Mouse (Mus musculus): ENCODE data around the gene Tnrc6c.

Tnrc6c gene

GRCm38 (mm10) chr11:117768725-117769682, 114.9 kb downstream of the Tnrc6c start:
- in situ Hi-C loops (cut with MboI, MseI), result no loop called here

- in situ Hi-C loops (cut with MboI, MseI), result no loop called here
These were observed 115.6 kb downstream of the Tnrc6c start for GRCm38 (mm10) chr11:117769683-117770047.

DNA sequence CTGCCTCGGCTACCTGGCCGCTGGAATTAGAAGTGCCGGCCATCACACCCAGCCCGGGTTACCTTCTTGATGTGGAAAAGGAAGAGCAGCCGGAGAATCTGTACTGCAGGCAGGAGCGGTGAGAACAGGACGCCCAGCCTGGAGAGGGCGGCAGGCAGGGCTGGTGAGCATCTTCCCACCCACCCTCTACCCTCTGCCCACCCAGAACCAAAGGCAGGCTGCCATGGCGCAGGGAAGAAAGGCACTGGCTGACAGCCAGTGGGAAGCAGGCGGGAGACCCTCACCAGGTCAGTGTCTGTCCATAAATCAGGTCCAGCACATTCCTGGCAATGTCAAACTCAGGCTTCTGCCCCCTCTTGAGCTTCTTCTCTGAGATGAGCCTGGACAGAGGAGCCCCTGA, 116.3 kb downstream of the Tnrc6c start:
- in situ Hi-C loops (cut with MboI, MseI), result no loop called here

GRCm38 (mm10) chr11:117772352-117772751, 118.3 kb downstream of the Tnrc6c start:
- in situ Hi-C loops (cut with MboI, MseI), result no loop called here

- in situ Hi-C loops (cut with MboI, MseI), result no loop called here
These were observed 120.8 kb downstream of the Tnrc6c start for GRCm38 (mm10) chr11:117774925-117775324.

DNA sequence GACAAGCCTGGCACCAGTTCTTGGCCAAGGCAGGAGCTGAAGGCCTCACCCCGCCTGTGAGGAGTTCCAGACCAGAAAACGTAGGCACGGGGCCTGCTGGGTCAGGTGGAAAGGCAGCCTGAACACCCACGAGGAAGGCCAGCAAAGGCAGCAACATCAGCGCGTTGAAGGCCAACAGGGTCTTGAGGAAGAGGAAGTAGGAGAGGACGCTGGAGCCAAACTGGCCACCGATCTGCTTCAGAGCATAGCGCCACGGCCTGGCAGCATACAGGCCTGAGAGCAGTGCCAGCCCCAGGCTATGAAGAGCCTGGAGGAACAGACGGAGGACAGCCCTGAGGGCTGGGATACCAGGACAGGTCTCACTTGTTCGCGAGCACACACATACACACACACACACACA, 121.5 kb downstream of the Tnrc6c start:
- in situ Hi-C loops (cut with MboI, MseI), result no loop called here

DNA sequence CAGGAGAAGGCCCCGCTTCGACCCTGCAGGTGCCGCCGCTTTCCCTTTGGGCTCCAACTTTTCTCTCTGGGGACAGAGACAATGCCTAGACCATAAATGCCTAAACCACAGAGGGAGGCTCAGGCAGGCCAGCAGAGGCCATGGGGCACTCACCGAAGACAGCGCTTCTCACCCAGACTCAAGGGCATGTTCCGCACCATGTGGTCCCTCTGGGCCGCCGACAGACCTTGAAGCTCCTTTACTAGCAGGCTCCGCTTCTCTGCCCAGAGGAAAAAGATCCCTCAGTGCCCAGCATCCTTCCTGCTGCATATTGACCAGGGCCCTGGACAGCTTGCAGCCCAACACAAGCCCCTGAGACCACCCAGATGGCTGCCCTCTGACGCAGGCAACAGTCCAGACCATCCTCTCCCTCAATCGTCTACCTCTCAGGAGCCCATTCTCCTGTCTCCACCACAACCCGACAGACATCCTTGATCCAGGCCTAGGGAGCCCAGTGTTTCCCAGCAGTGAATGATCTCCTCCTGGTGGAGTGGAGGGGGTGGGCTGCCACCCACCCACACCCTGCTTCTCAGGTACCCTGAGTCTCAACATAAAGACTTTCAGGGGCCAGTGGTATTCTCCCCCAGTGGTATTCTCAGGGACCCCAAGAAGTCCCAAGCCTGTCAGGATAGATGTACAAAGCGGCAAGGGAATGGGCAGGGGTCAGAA, 122.2 kb downstream of the Tnrc6c start:
- in situ Hi-C loops (cut with MboI, MseI), result no loop called here

GRCm38 (mm10) chr11:117777111-117777510, 123.0 kb downstream of the Tnrc6c start:
- in situ Hi-C loops (cut with MboI, MseI), result no loop called here

GRCm38 (mm10) chr11:117778031-117778430, 123.9 kb downstream of the Tnrc6c start:
- in situ Hi-C loops (cut with MboI, MseI), result no loop called here

- in situ Hi-C loops (cut with MboI, MseI), result no loop called here
These were observed 124.9 kb downstream of the Tnrc6c start for GRCm38 (mm10) chr11:117778851-117779433.

DNA sequence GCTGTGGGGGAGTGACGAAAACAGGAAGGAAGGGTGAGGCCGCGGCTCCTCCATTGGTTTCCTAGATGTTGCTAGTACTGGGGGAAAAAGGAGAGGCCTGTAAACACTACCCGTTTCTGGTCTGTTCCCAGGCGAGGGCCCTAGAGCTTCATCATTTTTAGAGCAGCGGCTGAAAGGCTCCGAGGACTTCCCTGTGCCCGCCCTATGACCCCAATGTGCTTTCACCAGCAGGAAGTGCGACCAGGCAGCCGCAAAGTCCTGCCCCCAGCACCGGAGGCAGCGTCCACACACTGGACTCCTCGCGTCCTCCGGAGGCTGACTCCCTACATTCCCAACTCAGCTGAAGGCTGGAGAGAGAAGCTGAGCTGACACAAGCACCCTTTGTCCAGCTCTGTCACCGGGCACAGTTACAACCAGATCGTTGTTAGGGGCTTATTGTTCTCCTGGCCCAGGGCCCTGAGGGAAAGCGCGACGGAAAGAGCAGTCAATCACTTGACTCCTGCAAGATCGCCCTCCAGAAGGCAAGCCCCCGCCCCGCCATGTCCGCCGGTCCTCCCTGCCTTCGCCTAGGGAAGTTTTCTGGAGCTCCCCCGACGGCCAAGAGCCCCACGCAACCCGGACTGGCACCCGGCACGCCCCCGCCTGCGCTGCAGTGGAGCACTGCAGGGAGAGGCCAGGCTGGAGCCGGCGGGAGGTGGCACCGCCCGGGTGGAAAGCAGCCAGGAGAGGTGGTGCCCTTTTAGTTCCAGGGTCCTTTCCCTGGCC, 125.5 kb downstream of the Tnrc6c start:
- in situ Hi-C loops (cut with MboI, MseI), result loop anchor here in 1 of 2 experiments (10.0 kb wide), 1 partner anchor 185 kb away; no protein-coding TSS in a partner anchor

DNA sequence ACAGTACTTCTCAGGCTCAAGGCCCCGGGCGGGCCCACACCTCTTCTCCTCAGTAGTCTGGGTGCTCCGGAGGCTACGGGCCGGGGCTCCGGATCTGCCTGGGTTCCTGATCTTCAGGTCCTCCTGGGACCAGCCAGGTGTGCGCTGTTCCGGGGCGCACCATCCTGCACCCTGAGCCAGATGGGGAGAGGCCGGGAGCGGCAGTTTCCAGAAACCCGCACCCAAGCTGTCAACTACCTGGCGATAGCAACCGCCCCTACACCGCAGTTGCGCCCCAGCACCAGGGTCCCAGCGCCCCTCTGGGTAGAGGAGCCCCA, 126.1 kb downstream of the Tnrc6c start:
- in situ Hi-C loops (cut with MboI, MseI), result loop anchor here in 1 of 2 experiments (10.0 kb wide), 1 partner anchor 185 kb away; no protein-coding TSS in a partner anchor

- in situ Hi-C loops (cut with MboI, MseI), result loop anchor here in 1 of 2 experiments (10.0 kb wide), 1 partner anchor 184 kb away; no protein-coding TSS in a partner anchor
These were observed 126.6 kb downstream of the Tnrc6c start for GRCm38 (mm10) chr11:117780582-117781111.

GRCm38 (mm10) chr11:117781199-117781821, 127.2 kb downstream of the Tnrc6c start:
- in situ Hi-C loops (cut with MboI, MseI), result loop anchor here in 1 of 2 experiments (10.0 kb wide), 1 partner anchor 183 kb away; no protein-coding TSS in a partner anchor

- in situ Hi-C loops (cut with MboI, MseI), result loop anchor here in 1 of 2 experiments (10.0 kb wide), 1 partner anchor 183 kb away; no protein-coding TSS in a partner anchor
These were observed 128.1 kb downstream of the Tnrc6c start, which contains the start of the genes Tmc8 and Tmc6 for GRCm38 (mm10) chr11:117781993-117782704. Gene Tmc8, plus strand, starts transcription at chr11:117782076. Gene Tmc6, minus strand, starts transcription at chr11:117782198.

DNA sequence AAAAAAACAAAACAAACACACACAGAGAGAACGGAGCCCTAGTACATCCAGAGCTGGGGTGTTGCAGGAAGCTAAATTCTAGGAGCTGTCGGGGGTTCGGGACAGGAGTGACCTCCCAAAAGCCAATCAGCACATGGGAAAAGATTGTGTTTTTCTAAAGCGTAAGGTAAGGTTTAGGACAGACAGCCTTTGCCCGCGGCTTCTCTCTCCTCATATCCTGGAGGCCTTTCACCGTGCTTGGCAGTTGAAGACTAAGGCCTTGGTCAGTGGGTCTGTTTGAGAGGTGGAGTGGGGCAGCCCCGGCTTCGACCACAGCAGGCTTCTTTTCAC, 128.6 kb downstream of the Tnrc6c start:
- in situ Hi-C loops (cut with MboI, MseI), result loop anchor here in 1 of 2 experiments (10.0 kb wide), 1 partner anchor 182 kb away; no protein-coding TSS in a partner anchor

DNA sequence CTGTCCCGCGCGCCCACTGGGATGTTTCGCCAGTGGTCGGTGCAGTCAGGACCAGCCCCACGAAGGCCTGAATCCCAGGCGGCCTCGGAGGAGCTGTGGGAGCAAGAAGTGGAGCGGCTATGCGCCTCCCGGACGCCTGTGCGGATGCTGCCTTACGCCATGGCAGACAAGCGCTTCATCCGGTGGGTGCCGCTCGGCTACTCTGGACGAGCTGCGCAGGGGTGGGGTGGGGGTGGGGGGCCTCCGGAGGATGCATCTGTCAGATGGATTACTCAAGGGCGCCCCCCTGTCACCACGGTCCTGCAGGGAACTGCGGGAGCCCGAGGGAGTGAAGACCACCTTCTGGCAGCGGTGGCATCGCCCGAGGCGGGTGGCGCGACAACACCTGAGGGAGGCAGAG, 129.0 kb downstream of the Tnrc6c start:
- in situ Hi-C loops (cut with MboI, MseI), result loop anchor here in 1 of 2 experiments (10.0 kb wide), 1 partner anchor 182 kb away; no protein-coding TSS in a partner anchor

- in situ Hi-C loops (cut with MboI, MseI), result loop anchor here in 1 of 2 experiments (10.0 kb wide), 1 partner anchor 181 kb away; no protein-coding TSS in a partner anchor
These were observed 129.7 kb downstream of the Tnrc6c start for GRCm38 (mm10) chr11:117783683-117784309.

DNA sequence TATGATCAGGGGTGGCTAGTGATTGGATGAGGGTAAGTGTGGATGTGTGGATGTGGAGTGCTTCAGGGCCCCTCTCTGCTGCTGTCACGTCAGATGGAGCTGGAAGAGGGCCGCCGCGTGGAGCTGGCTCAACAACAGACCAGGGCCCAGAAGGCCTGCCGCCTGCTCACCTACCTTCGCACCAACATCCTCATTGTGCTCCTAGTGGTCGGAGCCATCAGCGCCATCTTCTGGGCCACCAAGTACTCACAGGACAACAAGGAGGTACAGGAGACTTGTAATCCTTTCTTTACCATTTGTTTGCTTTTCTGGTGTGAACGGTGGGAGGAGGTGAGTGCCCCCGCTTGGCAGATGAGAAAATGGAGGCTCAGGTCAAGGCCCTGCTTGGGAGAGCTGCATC, 132.2 kb downstream of the Tnrc6c start:
- in situ Hi-C loops (cut with MboI, MseI), result loop anchor here in 1 of 2 experiments (10.0 kb wide), 1 partner anchor 179 kb away; no protein-coding TSS in a partner anchor
